Comparison of ENCODE assay signal across 8 mouse cellular contexts in the genomic region with DNA sequence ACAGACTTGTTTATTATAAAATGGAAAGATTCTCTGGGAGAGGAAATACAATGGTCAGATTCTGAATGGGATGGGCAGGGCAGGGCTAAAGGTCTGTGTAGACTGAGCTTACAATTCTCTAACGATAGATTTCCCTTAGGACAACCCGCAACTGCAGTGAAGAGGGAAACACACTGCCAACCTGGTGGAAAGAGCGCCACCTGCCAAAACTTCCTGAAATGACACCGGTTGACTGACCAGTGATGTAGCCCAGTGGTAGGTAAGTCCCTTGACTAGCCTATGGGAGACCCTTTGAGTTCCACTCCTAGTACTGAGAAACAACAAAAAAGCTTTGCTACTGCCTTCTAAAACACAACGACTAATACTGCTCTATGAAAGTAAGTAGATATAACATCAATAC. TPM values are rescaled to one million over a fixed set of nuclear protein-coding genes. Genes with fewer than 3 reads are reported as not detected.
DNase-seq lines count a peak whose midpoint lies in the region; ATAC-seq and TF ChIP-seq lines count a peak whose summit lies in the region.

No protein-coding gene starts in this region.

- peak; percentile 43 for DNase-seq in forebrain, postnatal 0 days
- peak; percentile 50 for DNase-seq in midbrain, embryonic 10.5 days (ENCODE audit: low spot score)
- DNase-seq in T-cell, adult 2 months (ENCODE audit: low spot score): peak; percentile 16
- DNase-seq in large intestine, adult 2 months (ENCODE audit: low read depth, low spot score): peak; percentile 72
- peak; percentile 67 for DNase-seq in retina, postnatal 1 day

- no peaks in the 10 kb centered on the region for H3K9me3 ChIP-seq in forebrain, postnatal 0 days (ENCODE audit: low read length)
- no peaks in the 10 kb centered on the region for H3K9me3 ChIP-seq in forebrain, embryonic 15.5 days
- H3K9me3 ChIP-seq in midbrain, embryonic 10.5 days (replicated peaks): no peaks in the 10 kb centered on the region
- H3K9me3 ChIP-seq in midbrain, embryonic 16.5 days (replicated peaks; ENCODE audit: control insufficient read depth, low read length, poor library complexity, severe bottlenecking): no peaks in the 10 kb centered on the region

- H3K4me1 ChIP-seq in forebrain, postnatal 0 days (ENCODE audit: insufficient read depth): peaks cover 10% of the 10 kb centered on the region; the same call in 1 of the 2 replicates
- H3K4me1 ChIP-seq in forebrain, embryonic 15.5 days: peaks cover 20% of the 10 kb centered on the region
- H3K4me1 ChIP-seq in midbrain, embryonic 10.5 days: peaks cover 24% of the 10 kb centered on the region
- H3K4me1 ChIP-seq in midbrain, embryonic 16.5 days (ENCODE audit: control insufficient read depth, insufficient read depth, low read length): peaks cover 9% of the 10 kb centered on the region

- no peaks in the 10 kb centered on the region for H3K36me3 ChIP-seq in forebrain, postnatal 0 days (ENCODE audit: insufficient read depth)
- H3K36me3 ChIP-seq in forebrain, embryonic 15.5 days: peaks cover 2% of the 10 kb centered on the region; the same call in 1 of the 2 replicates
- H3K36me3 ChIP-seq in midbrain, embryonic 10.5 days: peaks cover 27% of the 10 kb centered on the region
- H3K36me3 ChIP-seq in midbrain, embryonic 16.5 days (ENCODE audit: control insufficient read depth, insufficient read depth, low read length): no peaks in the 10 kb centered on the region

- H3K4me3 ChIP-seq in forebrain, postnatal 0 days (ENCODE audit: low read depth, low read length): no peak overlapping the region
- no peak overlapping the region for H3K4me3 ChIP-seq in forebrain, embryonic 15.5 days
- H3K4me3 ChIP-seq in midbrain, embryonic 10.5 days: no peak overlapping the region
- no peak overlapping the region for H3K4me3 ChIP-seq in midbrain, embryonic 16.5 days (ENCODE audit: low read depth, low read length)

- ATAC-seq in forebrain, postnatal 0 days: no peak
- no peak for ATAC-seq in forebrain, embryonic 15.5 days (replicated peaks)
- no peak for ATAC-seq in midbrain, embryonic 16.5 days
- peak; percentile 42; the same call in 1 of the 2 replicates for ATAC-seq in common myeloid progenitor, adult 5-6 weeks (replicated peaks; ENCODE audit: low read depth, poor library complexity, severe bottlenecking)

- no peak overlapping the region for H3K4me2 ChIP-seq in forebrain, postnatal 0 days (ENCODE audit: low read depth)
- H3K4me2 ChIP-seq in forebrain, embryonic 15.5 days (replicated peaks): no peak overlapping the region
- no peak overlapping the region for H3K4me2 ChIP-seq in midbrain, embryonic 16.5 days (ENCODE audit: low read length)

- no peaks in the 10 kb centered on the region for H3K27me3 ChIP-seq in forebrain, postnatal 0 days (ENCODE audit: insufficient read depth, low read length)
- H3K27me3 ChIP-seq in forebrain, embryonic 15.5 days: no peaks in the 10 kb centered on the region
- no peaks in the 10 kb centered on the region for H3K27me3 ChIP-seq in midbrain, embryonic 10.5 days (ENCODE audit: low read depth, poor library complexity, severe bottlenecking)
- H3K27me3 ChIP-seq in midbrain, embryonic 16.5 days (ENCODE audit: control insufficient read depth, insufficient read depth, low read depth, low read length): no peaks in the 10 kb centered on the region

- 22% methylated on average over 5 of the region's 5 CpGs for WGBS in forebrain, postnatal 0 days
- 23% methylated on average over 5 of the region's 5 CpGs for WGBS in forebrain, embryonic 15.5 days
- 29% methylated on average over 5 of the region's 5 CpGs for WGBS in midbrain, embryonic 10.5 days
- WGBS in midbrain, embryonic 16.5 days: 25% methylated on average over 5 of the region's 5 CpGs
- WGBS in large intestine, adult 2 months: 7% methylated on average over 5 of the region's 5 CpGs

- no peak overlapping the region for H3K9ac ChIP-seq in forebrain, postnatal 0 days
- no peak overlapping the region for H3K9ac ChIP-seq in forebrain, embryonic 15.5 days (replicated peaks)
- H3K9ac ChIP-seq in midbrain, embryonic 16.5 days (ENCODE audit: low read depth, low read length): no peak overlapping the region

- peak; percentile 59 for TF ChIP-seq CTCF in forebrain, postnatal 0 days (IDR thresholded peaks at IDR 0.05; ENCODE audit: low read depth)

- no peak overlapping the region for H3K27ac ChIP-seq in forebrain, postnatal 0 days (ENCODE audit: low read depth, low read length)
- H3K27ac ChIP-seq in forebrain, embryonic 15.5 days (replicated peaks): no peak overlapping the region
- no peak overlapping the region for H3K27ac ChIP-seq in midbrain, embryonic 10.5 days (replicated peaks)
- no peak overlapping the region for H3K27ac ChIP-seq in midbrain, embryonic 16.5 days (ENCODE audit: low read length)

RNA-seq across cellular contexts. Expression of gene Coq2, which starts 3.5 kb away (rescaled TPM):
- total RNA-seq in forebrain, postnatal 0 days (2014; rRNA removed): 77.0 and 81.3 TPM in 2 replicates
- polyA plus RNA-seq in forebrain, postnatal 0 days (2015; fragmentation: Nextera tagmentation; extraction: Ambion mirVana): 65.1 TPM in 2 replicates
- 44.1 and 46.2 TPM in 2 replicates for polyA plus RNA-seq in forebrain, embryonic 15.5 days (2015; fragmentation: Nextera tagmentation; extraction: Ambion mirVana)
- 54.9 and 58.2 TPM in 2 replicates for polyA plus RNA-seq in midbrain, embryonic 10.5 days (2016; fragmentation: Nextera tagmentation; extraction: Ambion mirVana)
- 46.1 and 48.2 TPM in 2 replicates for polyA plus RNA-seq in midbrain, embryonic 16.5 days (2015; fragmentation: Nextera tagmentation; extraction: Ambion mirVana)
- total RNA-seq in common myeloid progenitor, adult 5-6 weeks (2017): 33.9 and 37.5 TPM in 2 replicates
- polyA plus RNA-seq in large intestine, adult 2 months (2012; rRNA removed): 46.8 and 56.9 TPM in 2 replicates

RNA-seq across cellular contexts. Expression of gene Hpse, which starts 48.1 kb away (rescaled TPM):
- total RNA-seq in forebrain, postnatal 0 days (2014; rRNA removed): 0.92 and 1.1 TPM in 2 replicates
- 0.41 and 0.58 TPM in 2 replicates for polyA plus RNA-seq in forebrain, postnatal 0 days (2015; fragmentation: Nextera tagmentation; extraction: Ambion mirVana)
- 0.24 and 0.26 TPM in 2 replicates for polyA plus RNA-seq in forebrain, embryonic 15.5 days (2015; fragmentation: Nextera tagmentation; extraction: Ambion mirVana)
- 1.2 TPM in 2 replicates for polyA plus RNA-seq in midbrain, embryonic 10.5 days (2016; fragmentation: Nextera tagmentation; extraction: Ambion mirVana)
- 0.24 and 0.27 TPM in 2 replicates for polyA plus RNA-seq in midbrain, embryonic 16.5 days (2015; fragmentation: Nextera tagmentation; extraction: Ambion mirVana)
- total RNA-seq in common myeloid progenitor, adult 5-6 weeks (2017): 11.8 and 16.7 TPM in 2 replicates
- 5.8 and 7.5 TPM in 2 replicates for polyA plus RNA-seq in large intestine, adult 2 months (2012; rRNA removed)

Comparison
In these comparisons a context has a peak if more than half of its experiments do, and no peak if none do; other contexts are left out.
1. DNase-seq: peak in every context shown above with its lines; median percentile 72 in large intestine, adult 2 months; 67 in retina, postnatal 1 day; 50 in midbrain, embryonic 10.5 days; 43 in forebrain, postnatal 0 days; 16 in T-cell, adult 2 months.